Mouse (Mus musculus) forebrain, embryonic 11.5 days (tissue): ENCODE results near the gene Folr1. TPM values are rescaled to one million over a fixed set of nuclear protein-coding genes. Genes with fewer than 3 reads are reported as not detected.
A peak's percentile ranks its signal among the peaks of the same experiment; 100 is the strongest.

Source experiments
- ATAC-seq: fragments of 200-750 bp; cut with Nextera tagmentation; replicated peaks from 2 replicates; pipeline ENCODE4 v1.8.0; 2017; ENCODE audit warnings: moderate TSS enrichment; ENCODE audit not compliant: low FRiP score
- DNase-seq: peaks from one replicate; pipeline ENCODE4 v3.0.0-alpha.2; 2017; ENCODE audit warnings: low spot score
- H3K27ac ChIP-seq: fragments of 300-500 bp; sonication (generic); 2 replicates; pipeline ENCODE4 v1.5.1; 2014; ENCODE audit warnings: low read depth, low read length
- H3K27me3 ChIP-seq: fragments of 300-500 bp; sonication (generic); 2 replicates; pipeline ENCODE4 v1.6.1; 2014; ENCODE audit warnings: mild to moderate bottlenecking, low read length, mixed read lengths; ENCODE audit not compliant: control insufficient read depth, insufficient read depth
- H3K36me3 ChIP-seq: fragments of 300-500 bp; sonication (generic); 2 replicates; pipeline ENCODE4 v1.6.1; 2014; ENCODE audit warnings: mild to moderate bottlenecking, low read length, moderate library complexity, mixed read lengths; ENCODE audit not compliant: control insufficient read depth, insufficient read depth
- H3K4me1 ChIP-seq: fragments of 300-500 bp; sonication (generic); replicated peaks from 2 replicates; pipeline ENCODE4 v1.6.1; 2014; ENCODE audit warnings: low read length, mixed read lengths; ENCODE audit not compliant: control insufficient read depth, insufficient read depth
- H3K4me2 ChIP-seq: fragments of 300-500 bp; sonication (generic); 2 replicates; pipeline ENCODE4 v1.6.1; 2014; ENCODE audit warnings: low read depth, mild to moderate bottlenecking, low read length, moderate library complexity, mixed read lengths; ENCODE audit not compliant: severe bottlenecking
- H3K4me3 ChIP-seq: fragments of 300-500 bp; sonication (generic); 2 replicates; pipeline ENCODE4 v1.5.1; 2014; ENCODE audit warnings: low read depth, low read length
- H3K9ac ChIP-seq: fragments of 300-500 bp; sonication (generic); 2 replicates; pipeline ENCODE4 v1.6.1; 2014; ENCODE audit warnings: low read length
- H3K9me3 ChIP-seq: fragments of 300-500 bp; sonication (generic); 2 replicates; pipeline ENCODE4 v1.6.1; 2016; ENCODE audit warnings: low read length, mixed read lengths; ENCODE audit not compliant: control insufficient read depth
- WGBS: fragments of 180-500 bp; shearing (Covaris S2); extraction: QIAGEN DNeasy Blood & Tissue Kit; methylation state at CpG from one replicate; pipeline ENCODE4 v1.1.7; 2014; 5-methylcytosine and 5-hydroxymethylcytosine counted together
- polyA plus RNA-seq: library from polyadenylated mRNA; unstranded; fragments of >200 nt; fragmentation: Nextera tagmentation; extraction: Ambion mirVana; gene quantifications from 2 replicates; pipeline ENCODE4 v1.2.1, GENCODE M21; 2014

The Folr1 gene
- polyA plus RNA-seq, 1 experiment from 2014 or later: 11.4 TPM

- Histone ChIP-seq H3K4me2 (no peak overlapping the region), H3K9ac (no peak overlapping the region), H3K4me1 (no peaks in the 10 kb centered on the region), H3K9me3 (no peaks in the 10 kb centered on the region), H3K36me3 (no peaks in the 10 kb centered on the region), H3K27me3 (no peaks in the 10 kb centered on the region), H3K27ac (no peak overlapping the region), H3K4me3 (no peak overlapping the region)
- ATAC-seq: no peak
- 68% methylated on average over 9 of the region's 9 CpGs for WGBS
- DNase-seq: no peak
Measured at GRCm38 (mm10) chr7:101882413-101883154, 12.0 kb upstream of the Folr1 start.

DNA sequence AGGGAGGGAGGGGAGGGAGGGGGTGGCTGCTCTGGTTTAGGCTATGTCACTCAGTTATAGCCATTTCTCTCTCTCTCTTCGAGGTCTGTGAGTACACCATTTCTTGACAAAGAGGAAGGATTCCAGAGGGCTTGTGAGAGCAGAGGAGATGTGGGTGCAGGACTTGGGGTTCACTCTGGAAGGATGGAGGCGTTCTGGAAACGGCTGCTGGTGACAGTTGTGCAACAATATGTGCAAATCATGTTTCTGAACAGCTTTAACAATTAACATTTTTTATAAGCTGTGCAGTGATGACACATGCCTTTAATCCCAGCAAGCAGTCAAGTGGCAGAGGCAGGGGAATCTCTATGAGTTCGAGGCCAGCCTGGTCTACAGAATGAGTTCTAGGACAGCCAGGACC, 10.3 kb upstream of the Folr1 start:
- WGBS: 72% methylated on average over 4 of the region's 4 CpGs
- no peaks in the 10 kb centered on the region for H3K27me3 ChIP-seq
- H3K27ac ChIP-seq: no peak overlapping the region
- no peak overlapping the region for H3K9ac ChIP-seq
- no peaks in the 10 kb centered on the region for H3K4me1 ChIP-seq
- no peaks in the 10 kb centered on the region for H3K9me3 ChIP-seq
- ATAC-seq (no peak), DNase-seq (no peak)
- no peaks in the 10 kb centered on the region for H3K36me3 ChIP-seq
- H3K4me2 ChIP-seq: no peak overlapping the region
- no peak overlapping the region for H3K4me3 ChIP-seq

DNA sequence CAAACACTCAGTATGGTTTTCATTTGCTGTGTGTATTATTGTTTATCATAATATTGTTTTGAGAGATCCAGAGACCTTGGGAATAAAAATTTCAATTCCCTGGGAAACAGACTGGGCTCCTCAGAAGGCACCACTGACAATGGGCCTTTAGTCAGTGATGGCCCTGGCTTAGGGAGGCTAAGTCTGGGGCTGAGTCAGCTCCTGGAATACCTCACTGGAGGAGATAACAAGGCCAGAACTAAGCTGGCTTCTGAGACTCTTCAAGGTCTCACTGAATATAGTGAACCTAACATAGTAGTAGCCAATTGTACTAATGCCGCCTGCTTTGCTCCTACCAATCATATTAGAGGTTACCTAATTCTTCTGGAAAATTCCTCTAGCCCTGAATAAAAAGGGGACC, 5.4 kb upstream of the Folr1 start:
- H3K27ac ChIP-seq: no peak overlapping the region
- H3K4me2 ChIP-seq: no peak overlapping the region
- H3K4me3 ChIP-seq: no peak overlapping the region
- no peaks in the 10 kb centered on the region for H3K36me3 ChIP-seq
- no peak overlapping the region for H3K9ac ChIP-seq
- ATAC-seq: no peak
- no peak for DNase-seq
- WGBS: 79% methylated on average over 1 of the region's 1 CpGs
- H3K4me1 ChIP-seq: no peaks in the 10 kb centered on the region
- no peaks in the 10 kb centered on the region for H3K9me3 ChIP-seq
- no peaks in the 10 kb centered on the region for H3K27me3 ChIP-seq

DNA sequence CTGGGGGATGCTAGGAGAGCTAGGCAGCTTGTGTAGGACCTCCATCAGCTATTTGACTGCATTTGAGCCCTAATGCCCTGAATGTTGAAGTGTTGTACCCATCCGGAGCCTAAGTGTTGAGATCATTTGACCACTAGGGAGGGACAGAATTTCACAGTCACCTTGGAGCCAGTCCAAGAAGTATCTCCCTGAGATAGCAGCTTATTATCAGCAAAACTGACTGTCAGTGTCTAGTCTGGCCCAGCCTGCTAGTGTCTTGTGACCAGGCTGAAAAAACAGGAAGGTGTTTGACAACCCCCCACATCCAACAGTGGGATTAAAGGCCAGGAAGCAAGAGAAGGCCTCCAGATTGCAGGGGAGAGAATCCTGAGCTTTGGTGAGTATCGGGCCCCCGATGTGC, 708 bp upstream of the Folr1 start:
- no peaks in the 10 kb centered on the region for H3K4me1 ChIP-seq
- H3K27ac ChIP-seq: no peak overlapping the region
- no peak for DNase-seq
- WGBS: 83% methylated on average over 3 of the region's 3 CpGs
- H3K4me3 ChIP-seq: no peak overlapping the region
- no peak for ATAC-seq
- H3K4me2 ChIP-seq: no peak overlapping the region
- H3K9me3 ChIP-seq: no peaks in the 10 kb centered on the region
- H3K27me3 ChIP-seq: no peaks in the 10 kb centered on the region
- H3K9ac ChIP-seq: no peak overlapping the region
- H3K36me3 ChIP-seq: no peaks in the 10 kb centered on the region

GRCm38 (mm10) chr7:101869163-101869500, 1.5 kb downstream of the Folr1 start:
- no peak overlapping the region for H3K4me3 ChIP-seq
- ATAC-seq (peak; percentile 61; the same call in 1 of the 2 replicates), DNase-seq (peak; percentile 61)
- H3K36me3 ChIP-seq: no peaks in the 10 kb centered on the region
- no peaks in the 10 kb centered on the region for H3K9me3 ChIP-seq
- no peak overlapping the region for H3K27ac ChIP-seq
- no peaks in the 10 kb centered on the region for H3K4me1 ChIP-seq
- no peak overlapping the region for H3K9ac ChIP-seq
- no peak overlapping the region for H3K4me2 ChIP-seq
- 44% methylated on average over 7 of the region's 7 CpGs for WGBS
- H3K27me3 ChIP-seq: no peaks in the 10 kb centered on the region

- Histone ChIP-seq H3K9me3 (no peaks in the 10 kb centered on the region), H3K4me2 (no peak overlapping the region), H3K27me3 (no peaks in the 10 kb centered on the region), H3K9ac (no peak overlapping the region), H3K36me3 (no peaks in the 10 kb centered on the region), H3K27ac (peak overlapping the region; percentile 12; the same call in 1 of the 2 replicates), H3K4me1 (no peaks in the 10 kb centered on the region), H3K4me3 (no peak overlapping the region)
- no peak for DNase-seq
- WGBS: 48% methylated on average over 13 of the region's 13 CpGs
- peak; percentile 46 for ATAC-seq
Measured at GRCm38 (mm10) chr7:101868241-101869162, 2.1 kb downstream of the Folr1 start.

DNA sequence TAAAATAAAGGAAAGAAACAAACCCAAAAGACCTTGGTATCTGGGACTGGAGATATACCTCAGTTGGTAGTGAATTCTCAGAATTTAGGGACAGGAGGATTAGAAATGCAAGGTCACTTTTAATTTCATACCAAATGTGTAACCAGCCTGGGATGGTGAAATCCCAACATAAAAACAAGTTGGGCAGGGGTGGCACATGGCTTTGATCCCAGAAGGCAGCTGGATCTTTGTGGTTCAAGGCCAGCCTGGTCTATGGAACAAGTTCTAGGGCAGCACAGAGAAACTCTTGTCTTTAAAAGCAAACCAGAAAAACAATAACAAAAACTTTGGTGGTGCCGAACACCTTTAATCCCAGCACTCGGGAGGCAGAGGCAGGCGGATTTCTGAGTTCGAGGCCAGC, 3.1 kb downstream of the Folr1 start:
- ATAC-seq (no peak), DNase-seq (no peak)
- WGBS: 98% methylated on average over 4 of the region's 4 CpGs
- H3K9ac ChIP-seq: no peak overlapping the region
- no peak overlapping the region for H3K4me2 ChIP-seq
- H3K4me1 ChIP-seq: no peaks in the 10 kb centered on the region
- H3K27ac ChIP-seq: no peak overlapping the region
- no peak overlapping the region for H3K4me3 ChIP-seq
- no peaks in the 10 kb centered on the region for H3K9me3 ChIP-seq
- no peaks in the 10 kb centered on the region for H3K27me3 ChIP-seq
- no peaks in the 10 kb centered on the region for H3K36me3 ChIP-seq

GRCm38 (mm10) chr7:101866491-101867265, 3.9 kb downstream of the Folr1 start:
- ATAC-seq (no peak), DNase-seq (no peak)
- no peak overlapping the region for H3K4me2 ChIP-seq
- no peak overlapping the region for H3K9ac ChIP-seq
- no peaks in the 10 kb centered on the region for H3K27me3 ChIP-seq
- no peaks in the 10 kb centered on the region for H3K4me1 ChIP-seq
- no peak overlapping the region for H3K27ac ChIP-seq
- no peaks in the 10 kb centered on the region for H3K36me3 ChIP-seq
- H3K9me3 ChIP-seq: no peaks in the 10 kb centered on the region
- 83% methylated on average over 11 of the region's 11 CpGs for WGBS
- H3K4me3 ChIP-seq: no peak overlapping the region
